Mouse (Mus musculus) E14TG2a.4 (cell line): ENCODE data around the gene Mical3.

Experiments
- CTCF ChIP-seq: conservative IDR thresholded peaks from 2 replicates; pipeline ENCODE4 v1.5.1; 2014; ENCODE audit warnings: low read length
- NANOG ChIP-seq: IDR thresholded peaks from 2 replicates; pipeline ENCODE4 v1.6.1; 2014; ENCODE audit warnings: borderline replicate concordance, low read length, mixed read lengths

DNA sequence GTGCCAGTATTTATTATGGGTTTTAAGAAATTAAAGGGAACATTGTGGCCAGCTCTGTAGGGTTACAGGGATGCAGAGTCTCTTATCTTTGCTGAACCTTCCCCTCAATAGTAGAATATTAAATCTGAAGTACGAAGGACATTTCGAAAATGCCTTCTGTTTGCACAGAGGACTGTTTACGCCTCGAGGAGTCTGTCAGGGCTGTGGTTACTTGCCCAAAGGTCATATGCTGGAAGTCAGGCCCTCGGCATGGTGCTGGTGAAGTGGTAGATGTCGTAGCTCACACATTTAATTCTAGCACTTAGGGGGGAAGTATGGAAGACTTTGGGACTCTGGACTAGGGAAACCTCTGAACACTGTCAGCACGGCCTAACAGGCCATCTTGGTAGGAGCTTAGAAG, 99.4 kb downstream of the Mical3 start:
- TF ChIP-seq CTCF, result no peak
- no peak for TF ChIP-seq NANOG
